Mouse (Mus musculus) thymus, postnatal 36 days (tissue): ENCODE data around the gene Irx5.

ENCODE experiments used
- DNase-seq, 2 experiments: peaks; one replicate each; pipeline ENCODE4 v3.0.0; 2022; ENCODE audit warnings: mixed read lengths in 2 of 2

The Irx5 gene

DNA sequence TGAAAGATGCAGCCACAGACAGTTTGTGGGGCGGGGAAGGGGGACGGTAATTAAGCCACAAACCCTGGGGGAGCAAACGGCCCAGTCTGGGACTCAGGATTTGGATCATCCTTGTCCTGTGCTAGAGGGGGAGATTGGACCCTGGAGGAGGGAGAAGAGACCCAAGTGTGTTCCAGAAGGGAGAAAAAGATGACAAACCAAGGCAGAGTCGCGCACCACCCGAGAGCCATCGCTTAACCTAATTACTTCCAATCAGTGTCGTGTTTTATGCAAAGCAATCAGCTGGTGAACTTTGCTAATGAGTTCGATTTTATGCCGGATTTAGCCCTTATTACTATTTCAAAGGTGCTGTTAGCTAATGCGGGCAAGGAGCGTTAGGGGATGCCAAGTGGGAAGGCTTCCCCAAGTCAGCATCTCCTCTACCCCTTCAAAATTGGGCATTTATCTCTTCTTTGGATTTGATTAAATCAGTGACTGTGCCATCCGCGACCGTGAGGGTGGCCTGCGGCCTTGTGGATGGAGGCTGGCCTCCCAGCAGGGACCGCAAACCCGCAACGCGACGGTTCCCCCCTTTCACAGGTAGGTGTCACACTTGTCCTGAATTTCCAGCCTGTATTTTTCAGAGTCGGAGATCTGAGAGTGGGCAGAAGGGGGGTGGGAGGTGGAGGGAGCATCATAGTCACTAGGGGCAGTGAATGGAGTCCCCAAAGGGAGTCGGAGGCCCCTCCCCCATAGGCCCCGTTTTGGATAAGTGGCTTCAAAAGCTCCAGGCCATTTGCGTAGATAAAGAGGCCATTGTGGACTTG is 4.3 kb downstream of the Irx5 start:
- DNase-seq: no peak

DNA sequence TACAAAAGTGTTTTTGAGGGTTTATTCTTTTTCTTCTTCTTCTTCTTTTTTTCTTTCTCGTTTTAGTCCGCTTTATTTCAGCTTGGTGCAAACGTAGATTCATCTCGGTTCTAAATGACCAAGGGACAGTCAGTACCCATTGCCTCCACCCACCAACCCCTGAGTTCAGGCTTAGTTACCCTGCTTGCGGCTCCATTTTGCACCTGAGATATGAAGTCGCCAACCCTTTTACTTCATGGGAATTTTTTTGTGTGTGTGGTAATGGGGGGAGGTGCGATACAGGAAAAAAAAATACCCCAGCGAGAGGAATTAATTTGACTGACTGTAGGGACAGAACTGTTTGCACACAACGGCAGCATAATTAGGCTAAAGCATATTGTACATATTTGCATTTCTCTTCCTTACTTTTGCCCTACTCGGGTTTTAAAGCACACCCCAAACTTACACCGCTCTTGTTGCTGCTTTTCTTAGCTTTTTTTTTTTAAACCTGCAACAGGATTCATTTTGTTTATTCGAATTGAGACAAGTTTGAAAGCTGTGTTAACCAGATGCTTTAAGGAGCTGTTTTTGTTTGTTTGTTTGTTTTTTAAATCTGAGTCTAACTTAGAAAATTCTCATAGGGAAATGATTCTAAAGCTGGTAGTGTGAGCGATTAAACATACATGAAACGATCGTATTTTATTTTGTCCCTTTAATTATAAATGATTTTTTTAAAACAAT is 5.1 kb downstream of the Irx5 start:
- DNase-seq: no peak

DNA sequence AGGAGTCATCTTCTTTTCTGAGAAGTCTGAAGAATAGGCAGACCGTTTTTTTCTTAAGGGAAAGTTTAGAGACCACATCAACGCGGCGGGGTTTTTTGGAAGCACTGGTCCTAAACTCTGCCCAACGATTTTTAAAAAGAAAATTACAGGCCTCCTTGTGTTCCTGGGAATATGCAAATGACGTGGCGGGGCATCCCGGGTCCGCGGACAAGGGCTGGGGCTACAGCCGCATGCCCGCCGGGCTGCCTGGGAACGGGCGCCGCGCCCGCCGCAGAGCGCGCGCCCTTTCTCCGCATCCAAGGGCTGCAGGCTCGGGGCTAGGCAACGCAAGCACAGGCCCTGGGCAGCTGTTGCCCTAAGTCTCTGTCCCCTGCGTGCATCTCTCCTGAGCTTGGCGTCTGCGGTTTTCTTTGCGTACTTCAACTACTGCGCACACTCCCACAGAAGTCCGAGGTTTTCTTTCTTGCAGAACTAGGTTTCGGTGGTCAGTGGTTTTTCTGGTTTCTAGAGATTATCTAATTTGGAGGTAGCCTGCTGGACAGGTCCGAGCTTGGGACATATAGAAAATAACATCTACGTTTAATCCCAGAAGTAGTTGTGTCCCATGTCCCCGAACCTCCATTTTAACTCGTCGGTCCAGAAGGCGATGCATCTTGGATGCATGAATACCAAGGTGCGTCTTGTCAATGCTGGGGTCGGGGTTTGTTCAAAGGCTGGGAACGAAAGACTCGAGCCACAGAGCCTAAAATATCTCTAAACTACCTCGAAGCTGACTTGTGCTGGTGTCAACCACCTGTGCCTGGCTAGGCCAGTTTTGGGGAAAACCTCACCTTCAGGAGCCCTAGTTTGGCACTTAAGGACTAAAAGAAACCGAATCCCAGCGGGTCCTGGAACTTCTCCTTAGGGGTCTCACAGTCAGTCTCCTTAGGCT is 6.1 kb downstream of the Irx5 start:
- no peak for DNase-seq

DNA sequence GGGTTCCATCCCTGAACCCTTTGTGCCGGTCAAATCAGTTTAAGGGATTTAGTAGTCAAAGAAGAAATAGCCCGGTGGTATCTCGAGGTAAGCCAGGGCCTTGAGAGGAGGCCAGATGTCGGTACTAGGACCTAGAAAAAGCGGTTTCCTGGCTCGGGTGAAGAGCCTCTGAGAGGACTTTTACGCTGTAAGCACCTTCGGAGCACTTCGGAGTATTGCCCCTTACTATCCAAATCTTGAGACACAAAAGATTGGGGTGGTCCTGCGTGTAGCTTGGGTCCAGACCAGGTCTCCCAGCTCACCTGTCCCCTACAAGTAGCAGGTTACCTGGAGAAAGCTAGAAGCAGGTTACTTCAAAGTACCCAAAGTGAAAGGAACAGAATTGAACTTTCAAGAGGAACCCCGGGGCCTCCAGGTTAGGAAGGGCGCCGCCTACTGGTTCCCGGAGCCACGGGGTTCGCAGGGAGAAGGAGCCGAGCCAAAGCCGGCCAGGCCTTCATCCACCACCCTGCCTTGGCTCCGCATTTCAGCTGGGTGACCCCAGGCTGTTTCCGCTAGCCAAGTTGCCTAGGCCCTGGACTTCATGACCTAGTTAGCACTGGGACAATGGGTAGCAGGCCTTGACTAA is 6.8 kb downstream of the Irx5 start:
- peak; percentile 55 to 59 for DNase-seq

DNA sequence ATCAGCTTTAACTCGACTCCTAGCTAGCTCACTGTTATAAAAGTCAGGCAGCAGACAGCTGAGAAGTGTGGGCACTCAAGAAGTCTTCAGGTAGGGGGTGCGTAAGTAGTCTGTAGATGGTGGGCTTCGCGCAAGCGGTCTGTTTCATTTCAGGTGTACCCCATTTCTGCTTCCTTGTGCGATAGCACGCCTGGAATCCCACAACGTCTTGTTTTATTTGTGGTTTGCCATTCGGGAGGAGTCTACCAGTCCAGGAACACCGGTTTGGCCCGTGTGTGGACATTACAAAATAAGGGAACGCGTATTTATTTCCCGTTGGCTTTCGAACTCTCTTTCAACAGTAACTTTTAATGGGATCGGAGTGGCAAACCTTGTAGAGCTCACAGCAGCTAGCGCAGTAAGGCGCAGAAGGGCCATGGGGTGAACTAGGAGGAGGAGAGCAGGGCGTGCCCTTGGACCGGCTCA is 7.4 kb downstream of the Irx5 start:
- no peak for DNase-seq

DNA sequence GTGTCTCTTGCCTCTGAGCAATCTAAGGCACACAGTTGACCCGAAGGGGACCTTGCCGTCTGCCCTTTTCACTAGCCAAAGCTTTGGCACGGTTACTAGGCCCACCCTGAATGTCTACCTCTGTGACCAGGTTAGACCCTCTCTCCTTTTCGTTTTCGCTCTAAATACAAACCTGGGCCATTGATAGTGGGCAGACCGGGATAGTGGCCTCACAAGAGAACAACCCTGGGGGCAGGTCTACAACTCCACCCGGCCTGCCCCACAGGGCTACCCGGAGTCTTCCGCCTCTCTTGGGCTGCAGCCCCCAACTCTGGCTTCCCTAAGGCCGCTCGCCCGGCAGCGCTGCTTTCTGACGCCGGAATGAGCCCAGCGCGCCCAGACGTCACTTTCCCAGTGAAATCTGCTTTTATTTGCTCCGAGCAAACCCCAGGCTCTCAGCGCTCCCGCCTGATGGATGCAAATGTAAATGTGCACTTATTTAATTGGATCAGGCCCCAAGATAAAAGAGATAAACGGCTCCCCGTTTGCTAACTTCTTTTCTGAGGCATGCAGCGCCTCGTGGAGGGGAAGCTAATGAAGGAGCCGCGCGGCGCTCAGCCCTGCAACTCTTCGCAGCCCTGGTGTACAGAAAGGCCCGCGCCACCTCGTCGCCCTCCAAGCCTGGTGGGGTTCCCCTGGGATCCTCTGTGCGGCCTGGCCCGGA is 8.0 kb downstream of the Irx5 start:
- DNase-seq: no peak

DNA sequence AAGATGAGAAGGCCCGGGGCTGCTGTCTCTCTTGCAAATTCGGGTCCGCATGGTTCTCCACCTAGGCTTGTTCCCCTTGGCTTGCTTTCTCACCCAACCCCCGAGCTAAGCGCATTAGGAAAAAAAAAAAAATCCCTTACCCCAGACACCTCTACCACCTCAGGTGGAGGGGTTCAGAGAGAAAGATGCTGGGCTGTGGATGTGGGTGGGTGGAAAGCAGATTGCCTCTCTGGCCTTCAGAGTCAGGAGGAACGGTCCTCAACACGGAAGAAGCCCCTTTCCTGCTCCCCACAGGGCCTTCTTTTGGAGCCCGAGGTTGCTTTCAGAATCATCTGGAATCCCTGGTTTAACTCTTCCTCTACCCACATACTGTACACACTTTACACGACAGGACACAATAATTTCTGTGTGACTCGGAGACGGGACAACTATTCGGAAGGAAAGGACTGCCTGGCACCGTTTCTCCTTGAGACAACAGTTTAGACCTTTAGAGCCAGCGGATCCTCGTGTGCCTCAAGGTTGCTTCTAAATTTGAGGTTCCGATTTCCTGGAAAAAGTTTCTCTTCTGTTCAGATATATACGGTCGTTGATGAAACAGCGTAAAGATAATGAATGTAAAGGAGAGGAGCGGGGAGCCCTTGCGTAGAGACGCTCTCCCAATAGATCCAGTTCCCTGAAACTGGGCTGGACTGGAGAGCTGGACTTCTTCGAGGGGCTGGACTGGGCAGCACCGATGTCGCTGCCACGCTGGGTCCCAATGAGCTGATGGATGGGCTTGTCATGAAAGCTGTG is 8.7 kb downstream of the Irx5 start:
- no peak for DNase-seq

DNA sequence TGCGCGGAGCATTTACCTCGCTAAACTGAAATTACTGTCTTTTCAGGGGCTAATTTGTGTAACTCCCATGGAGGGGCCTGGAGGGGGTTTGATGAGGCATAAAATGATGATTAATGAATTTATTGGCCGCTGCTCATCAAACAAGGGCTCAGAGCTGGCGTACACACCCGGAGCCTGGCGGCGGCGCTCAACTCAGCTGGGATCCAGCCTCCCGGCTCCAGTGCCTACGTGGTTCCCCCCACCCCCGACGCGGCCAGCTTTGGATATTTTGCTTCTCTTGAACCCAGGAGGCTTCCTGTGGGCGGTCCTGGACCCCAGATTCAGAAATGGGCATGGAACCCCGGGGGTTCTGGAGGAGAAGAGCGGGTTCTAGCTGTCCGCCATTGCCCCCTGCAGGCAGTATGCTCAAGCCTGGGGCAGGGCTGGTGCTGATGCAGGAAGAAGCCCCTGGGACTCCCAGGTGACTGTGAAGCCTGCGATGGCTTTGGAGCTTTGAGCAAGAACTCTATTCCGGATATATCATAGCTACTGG is 9.4 kb downstream of the Irx5 start:
- DNase-seq: peak; percentile 59 to 60

DNA sequence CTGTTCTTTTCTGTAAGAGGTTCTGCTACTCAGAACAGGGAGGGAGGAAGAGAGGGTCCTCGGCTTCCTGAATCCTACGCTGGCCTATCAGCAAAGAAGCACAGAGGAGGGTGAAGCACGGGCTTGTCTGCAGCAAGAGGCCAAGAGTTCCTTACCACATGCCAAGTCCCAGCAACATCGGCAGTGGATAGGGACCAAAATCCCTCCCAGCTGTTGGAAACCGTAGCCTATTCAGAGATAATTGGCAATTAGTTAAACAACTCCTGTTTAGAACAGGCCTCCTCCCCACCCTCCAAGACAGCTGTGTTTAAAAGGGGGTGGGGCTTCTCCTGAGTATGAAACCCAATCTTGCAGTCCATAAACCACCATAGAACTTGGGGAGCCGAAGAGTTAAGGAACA is 22.1 kb downstream of the Irx5 start:
- DNase-seq: no peak

DNA sequence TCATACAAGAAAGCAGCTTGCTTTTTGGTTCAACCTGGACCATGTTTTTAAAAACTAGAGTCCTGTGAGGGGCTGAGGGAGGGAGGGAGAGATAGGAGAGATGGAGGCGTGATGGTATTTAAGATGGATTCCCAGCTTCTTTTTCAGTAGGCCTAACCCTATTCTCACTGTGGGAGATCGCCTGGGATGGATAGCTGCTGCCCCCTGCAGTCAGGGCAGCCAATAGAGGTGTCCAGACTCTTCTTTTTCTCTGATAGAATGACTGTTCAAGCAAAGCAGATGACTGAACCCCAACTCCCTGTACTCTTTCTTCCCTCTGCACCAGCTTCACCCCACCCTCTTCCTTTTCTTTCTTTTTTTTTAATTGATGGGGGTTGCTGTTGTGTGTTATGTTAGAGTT is 23.1 kb downstream of the Irx5 start:
- DNase-seq: no peak

DNA sequence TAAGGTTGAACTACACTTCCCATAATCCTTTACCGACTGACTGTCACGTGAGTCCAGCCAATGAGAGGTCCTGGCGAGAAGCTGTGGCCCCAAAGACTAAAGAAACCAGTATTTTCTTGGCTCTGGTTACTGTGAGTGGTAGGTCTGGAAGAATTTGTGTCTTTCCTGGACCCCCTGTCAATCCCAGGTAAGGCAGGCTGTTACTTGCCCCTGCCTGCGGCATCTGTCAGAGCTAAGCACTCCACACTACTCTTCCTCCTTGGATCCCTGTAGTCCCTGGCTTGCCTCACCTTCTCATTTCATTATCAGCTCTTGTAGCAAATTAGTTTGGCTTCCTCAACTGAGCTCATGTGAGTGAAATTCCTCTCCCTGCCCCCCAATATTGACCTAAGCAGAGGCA is 30.5 kb downstream of the Irx5 start:
- DNase-seq: no peak

DNA sequence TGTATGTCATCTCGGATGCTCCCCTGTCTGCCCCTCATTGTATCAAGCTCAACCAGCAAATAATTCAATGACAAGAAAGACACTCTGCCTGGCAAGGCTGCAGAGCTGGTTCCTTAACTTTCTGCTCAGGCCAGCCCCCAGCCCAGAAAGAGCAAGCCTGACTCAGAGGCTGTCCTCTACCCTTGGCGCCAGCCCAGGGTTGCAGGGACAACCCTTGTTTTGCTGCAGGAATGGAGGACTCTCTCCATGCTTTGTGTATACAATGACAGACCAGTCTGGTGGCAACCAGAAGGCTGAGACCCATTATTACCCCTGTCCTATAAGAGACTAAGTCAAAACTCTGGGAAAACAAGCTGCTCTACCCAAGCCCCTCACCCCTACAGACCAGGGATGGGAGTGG is 46.8 kb downstream of the Irx5 start:
- DNase-seq: no peak

DNA sequence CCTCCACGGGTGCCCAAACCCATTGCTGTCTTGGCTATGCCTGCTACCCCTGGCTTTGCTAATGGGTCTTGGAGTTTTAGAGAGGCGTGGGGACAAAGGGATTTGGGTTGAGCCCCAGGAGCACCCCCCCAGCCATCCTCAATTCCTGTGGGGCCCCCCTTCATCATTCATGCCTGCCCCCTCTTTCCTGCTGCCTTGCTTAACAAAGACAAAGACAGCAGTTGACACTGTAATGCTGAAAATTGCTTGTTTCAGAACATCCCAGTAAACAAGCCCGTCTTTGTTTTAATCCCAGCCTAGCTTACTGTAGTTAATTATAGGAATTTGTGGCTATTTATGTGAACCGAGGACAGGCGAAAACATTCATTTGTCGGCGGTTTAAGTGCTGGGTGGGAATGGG is 50.7 kb downstream of the Irx5 start:
- no peak for DNase-seq

DNA sequence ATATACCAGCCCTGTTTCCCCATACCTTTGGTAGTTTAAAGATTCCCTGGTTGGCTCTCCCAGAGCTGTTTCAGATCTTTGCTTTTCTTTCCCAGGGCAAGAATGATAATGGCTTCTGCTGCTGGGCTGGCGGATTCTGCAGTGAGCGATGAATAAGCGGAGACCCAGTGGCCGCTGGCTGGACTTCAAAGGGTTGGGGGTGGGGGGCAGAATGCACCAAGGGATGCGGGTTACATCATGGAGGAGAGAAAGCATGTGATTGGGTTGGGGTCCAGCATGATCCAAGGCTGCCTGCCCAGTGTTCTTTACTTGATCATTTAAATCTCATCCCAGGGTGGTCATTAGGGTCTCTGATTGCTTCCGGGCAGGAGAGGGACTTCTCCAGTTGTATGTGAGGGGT is 56.2 kb downstream of the Irx5 start:
- DNase-seq: no peak

DNA sequence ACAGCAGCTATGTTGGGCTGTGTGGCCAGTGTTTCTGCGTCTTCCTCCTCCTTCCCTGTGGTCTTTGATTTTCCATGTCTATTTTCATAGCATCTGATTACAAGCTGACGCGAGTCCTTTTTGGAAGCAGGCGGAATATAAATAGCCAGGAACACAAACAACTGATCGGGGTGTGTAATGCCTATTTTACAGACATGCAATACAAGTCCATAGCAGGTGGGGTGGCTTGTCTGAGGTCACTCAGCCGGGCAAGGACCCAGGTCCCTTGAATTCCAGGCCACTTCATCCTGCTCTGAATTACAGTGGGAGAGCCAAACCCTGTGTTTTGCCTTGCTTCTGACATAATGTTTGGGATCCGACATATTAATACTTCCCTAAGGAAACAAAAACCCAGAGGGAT is 63.2 kb downstream of the Irx5 start:
- DNase-seq: no peak
